Mouse (Mus musculus): ENCODE results near the gene Exoc3. TPM values are rescaled to one million over a fixed set of nuclear protein-coding genes. Genes with fewer than 3 reads are reported as not detected.

Gene Exoc3
- polyA plus RNA-seq, 1 experiment, result 58.5 TPM

- Histone ChIP-seq H3K27ac (ENCODE audit: insufficient read depth, low read length) (no peak overlapping the region), H3K4me1 (ENCODE audit: control insufficient read depth, insufficient read depth, low read length) (no peaks in the 10 kb centered on the region), H3K4me3 (ENCODE audit: insufficient read depth, low read length) (no peak overlapping the region)
- no peak for TF ChIP-seq CTCF (IDR thresholded peaks at IDR 0.05; ENCODE audit: borderline replicate concordance, insufficient read depth, low read length)
- no peak for TF ChIP-seq POLR2A (IDR thresholded peaks at IDR 0.05; ENCODE audit: low read depth, low read length)
Observed at GRCm38 (mm10) chr13:74183011-74183695, 25.4 kb downstream of the Exoc3 start.

DNA sequence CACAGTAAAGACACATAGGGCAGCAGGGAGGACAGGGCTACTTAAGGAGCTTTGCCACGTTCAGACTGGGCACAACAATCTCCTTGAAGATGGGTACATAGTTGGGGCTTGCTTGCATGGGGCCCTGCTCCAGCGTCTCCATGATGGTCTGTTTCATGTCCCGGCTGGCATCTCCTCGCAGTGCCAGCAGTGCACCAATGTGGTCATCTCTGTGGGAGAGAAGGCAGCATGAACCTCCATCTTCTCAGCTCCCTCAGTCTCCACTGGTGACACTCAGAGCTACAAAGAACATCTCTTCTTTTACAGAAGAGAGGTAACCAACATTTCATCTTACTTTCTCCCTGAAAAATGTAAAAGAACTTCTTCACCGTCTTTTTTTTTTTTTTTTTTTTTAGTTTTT lies 36.5 kb downstream of the Exoc3 start:
- no peak for TF ChIP-seq POLR2A (IDR thresholded peaks at IDR 0.05; ENCODE audit: low read depth, low read length)
- no peak for TF ChIP-seq CTCF (IDR thresholded peaks at IDR 0.05; ENCODE audit: borderline replicate concordance, insufficient read depth, low read length)
- H3K4me1 ChIP-seq (ENCODE audit: control insufficient read depth, insufficient read depth, low read length), result peaks cover 8% of the 10 kb centered on the region
- H3K27ac ChIP-seq (ENCODE audit: insufficient read depth, low read length), result no peak overlapping the region
- no peak overlapping the region for H3K4me3 ChIP-seq (ENCODE audit: insufficient read depth, low read length)

DNA sequence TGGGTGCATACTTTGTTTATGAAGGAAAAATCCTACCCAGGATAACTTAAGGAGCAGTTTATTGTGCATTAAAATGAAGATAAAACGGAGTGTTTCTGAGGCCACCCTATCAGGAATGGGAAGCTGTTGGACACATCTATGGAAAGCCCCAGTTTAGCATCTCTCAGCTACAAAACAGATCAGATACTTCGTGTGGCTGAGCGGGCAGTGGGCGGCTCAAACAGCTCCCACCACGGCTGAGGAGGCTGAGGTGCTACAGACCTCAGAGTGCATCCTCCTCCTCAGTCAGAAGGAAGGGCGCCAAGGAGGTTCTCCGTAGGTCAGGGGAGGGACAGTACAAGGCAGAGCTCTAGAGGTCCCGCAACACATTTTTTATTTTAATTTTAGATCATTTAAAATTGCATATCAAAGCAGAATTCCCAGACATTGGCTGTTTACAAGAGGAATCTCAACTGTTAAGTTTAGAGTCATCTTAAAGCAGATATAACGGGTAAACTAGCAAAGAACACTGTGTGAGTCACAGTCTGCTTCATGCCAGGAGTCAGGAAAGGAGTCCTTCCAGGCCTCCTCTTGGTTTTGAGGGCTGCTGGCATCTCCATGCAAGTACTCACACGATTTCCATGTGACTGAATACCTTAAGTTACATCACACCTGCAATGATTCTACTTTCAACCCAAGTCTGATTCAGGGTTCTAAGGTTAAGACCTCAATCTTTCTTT lies 38.9 kb downstream of the Exoc3 start:
- Histone ChIP-seq H3K4me3 (ENCODE audit: insufficient read depth, low read length) (no peak overlapping the region), H3K27ac (ENCODE audit: insufficient read depth, low read length) (no peak overlapping the region), H3K4me1 (ENCODE audit: control insufficient read depth, insufficient read depth, low read length) (peaks cover 8% of the 10 kb centered on the region)
- TF ChIP-seq CTCF (IDR thresholded peaks at IDR 0.05; ENCODE audit: borderline replicate concordance, insufficient read depth, low read length), result no peak
- no peak for TF ChIP-seq POLR2A (IDR thresholded peaks at IDR 0.05; ENCODE audit: low read depth, low read length)

DNA sequence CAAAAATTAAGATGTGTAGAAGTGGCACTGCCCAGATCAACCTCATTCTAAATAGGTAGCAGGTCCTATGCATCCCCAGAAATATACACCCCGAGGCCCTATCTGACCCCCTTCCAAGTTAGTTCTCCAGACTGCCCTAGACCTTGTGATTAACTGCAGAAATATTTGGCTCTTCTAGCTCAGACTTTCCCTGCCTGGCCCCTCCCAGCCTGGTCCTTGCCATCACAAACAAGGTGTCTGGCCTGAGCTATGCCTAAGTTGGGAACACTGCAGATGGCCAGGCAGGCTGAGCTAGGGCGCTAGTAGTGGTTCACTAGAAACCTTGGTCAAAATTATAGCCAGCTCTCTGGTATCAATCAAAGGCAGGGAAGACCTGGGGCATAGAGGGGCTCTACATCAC lies 41.0 kb downstream of the Exoc3 start:
- H3K27ac ChIP-seq (ENCODE audit: insufficient read depth, low read length), result peak overlapping the region; percentile 63
- no peak overlapping the region for H3K4me3 ChIP-seq (ENCODE audit: insufficient read depth, low read length)
- H3K4me1 ChIP-seq (ENCODE audit: control insufficient read depth, insufficient read depth, low read length), result peaks cover 8% of the 10 kb centered on the region
- no peak for TF ChIP-seq POLR2A (IDR thresholded peaks at IDR 0.05; ENCODE audit: low read depth, low read length)
- no peak for TF ChIP-seq CTCF (IDR thresholded peaks at IDR 0.05; ENCODE audit: borderline replicate concordance, insufficient read depth, low read length)

- no peak overlapping the region for H3K4me3 ChIP-seq (ENCODE audit: insufficient read depth, low read length)
- H3K27ac ChIP-seq (ENCODE audit: insufficient read depth, low read length), result peak overlapping the region; percentile 32; the same call in 1 of the 2 replicates
- peaks cover 8% of the 10 kb centered on the region for H3K4me1 ChIP-seq (ENCODE audit: control insufficient read depth, insufficient read depth, low read length)
- TF ChIP-seq POLR2A (IDR thresholded peaks at IDR 0.05; ENCODE audit: low read depth, low read length) (no peak), CTCF (IDR thresholded peaks at IDR 0.05; ENCODE audit: borderline replicate concordance, insufficient read depth, low read length) (no peak)
Observed at GRCm38 (mm10) chr13:74167057-74167413, 41.5 kb downstream of the Exoc3 start.

DNA sequence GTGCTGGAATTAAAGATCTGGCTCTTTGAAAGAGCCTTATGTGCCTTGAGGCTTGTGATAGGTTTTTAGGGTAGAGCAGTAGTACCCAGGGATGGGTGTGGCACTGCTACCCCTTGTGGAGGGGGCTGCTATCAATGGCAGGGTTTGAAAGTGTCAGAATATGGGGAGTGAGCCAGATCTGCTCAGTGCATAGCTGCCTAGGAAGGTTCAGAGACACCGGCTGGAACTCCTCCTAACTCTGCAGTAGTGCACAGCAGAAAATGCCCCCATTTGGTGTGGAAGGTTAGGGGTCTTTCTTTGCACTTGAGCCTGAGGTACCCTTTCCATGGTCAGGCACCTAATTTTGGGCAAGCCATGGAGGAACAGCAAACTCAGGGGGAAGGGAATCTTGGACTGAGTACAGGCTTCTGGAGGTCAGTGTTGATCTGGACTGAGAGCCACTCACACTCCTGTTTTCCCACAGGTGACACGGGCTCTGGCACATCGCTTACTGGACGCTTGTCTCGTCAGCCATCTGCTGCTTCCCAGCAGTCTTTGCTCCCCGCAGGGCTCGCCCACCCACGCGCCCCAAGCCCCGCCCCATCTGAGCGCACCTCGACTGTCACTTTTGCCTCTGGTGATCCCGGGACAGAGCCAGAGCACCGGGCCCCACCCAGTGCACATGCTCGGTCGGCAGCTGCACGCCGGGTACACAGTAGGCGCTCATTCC lies 42.0 kb downstream of the Exoc3 start:
- H3K4me3 ChIP-seq (ENCODE audit: insufficient read depth, low read length), result no peak overlapping the region
- TF ChIP-seq CTCF (IDR thresholded peaks at IDR 0.05; ENCODE audit: borderline replicate concordance, insufficient read depth, low read length) (no peak), POLR2A (IDR thresholded peaks at IDR 0.05; ENCODE audit: low read depth, low read length) (no peak)

GRCm38 (mm10) chr13:74147327-74147726 lies 61.2 kb downstream of the Exoc3 start:
- TF ChIP-seq CTCF (IDR thresholded peaks at IDR 0.05; ENCODE audit: borderline replicate concordance, insufficient read depth, low read length) (no peak), POLR2A (IDR thresholded peaks at IDR 0.05; ENCODE audit: low read depth, low read length) (no peak)
- Histone ChIP-seq H3K4me3 (ENCODE audit: insufficient read depth, low read length) (no peak overlapping the region), H3K27ac (ENCODE audit: insufficient read depth, low read length) (no peak overlapping the region), H3K4me1 (ENCODE audit: control insufficient read depth, insufficient read depth, low read length) (no peaks in the 10 kb centered on the region)

More for the DNA sequence above, 42.0 kb downstream of the Exoc3 start:
- peaks cover 8% of the 10 kb centered on the region for H3K4me1 ChIP-seq (ENCODE audit: control insufficient read depth, insufficient read depth, low read length)
- 0 out of 2 replicates have a peak overlapping the region, but pooled peaks have one; percentile 32 for H3K27ac ChIP-seq (ENCODE audit: insufficient read depth, low read length)

- H3K27ac ChIP-seq (ENCODE audit: insufficient read depth, low read length), result no peak overlapping the region
- no peak for TF ChIP-seq POLR2A (IDR thresholded peaks at IDR 0.05; ENCODE audit: low read depth, low read length)
- H3K4me1 ChIP-seq (ENCODE audit: control insufficient read depth, insufficient read depth, low read length), result no peaks in the 10 kb centered on the region
Observed at GRCm38 (mm10) chr13:74145983-74146622, 62.4 kb downstream of the Exoc3 start.

GRCm38 (mm10) chr13:74144120-74144884 lies 64.2 kb downstream of the Exoc3 start:
- TF ChIP-seq CTCF (IDR thresholded peaks at IDR 0.05; ENCODE audit: borderline replicate concordance, insufficient read depth, low read length) (no peak), POLR2A (IDR thresholded peaks at IDR 0.05; ENCODE audit: low read depth, low read length) (no peak)
- Histone ChIP-seq H3K4me1 (ENCODE audit: control insufficient read depth, insufficient read depth, low read length) (no peaks in the 10 kb centered on the region), H3K4me3 (ENCODE audit: insufficient read depth, low read length) (no peak overlapping the region), H3K27ac (ENCODE audit: insufficient read depth, low read length) (no peak overlapping the region)

More at GRCm38 (mm10) chr13:74145983-74146622, 62.4 kb downstream of the Exoc3 start:
- H3K4me3 ChIP-seq (ENCODE audit: insufficient read depth, low read length), result no peak overlapping the region
